Mouse (Mus musculus) hindbrain, postnatal 0 days (tissue): ENCODE measurements around the gene Myof. TPM values are rescaled to one million over a fixed set of nuclear protein-coding genes. Genes with fewer than 3 reads are reported as not detected.

ENCODE experiments used
- ATAC-seq: fragments of 200-750 bp; cut with Nextera tagmentation; 2 replicates; pipeline ENCODE4 v1.8.0; 2017; ENCODE audit warnings: mild to moderate bottlenecking, moderate TSS enrichment, moderate library complexity
- DNase-seq: peaks from one replicate; pipeline ENCODE4 v3.0.0-alpha.2; 2015; ENCODE audit warnings: low spot score
- H3K27ac ChIP-seq: fragments of 300-500 bp; sonication (generic); 2 replicates; pipeline ENCODE4 v1.5.1; 2014; ENCODE audit warnings: mild to moderate bottlenecking
- H3K27me3 ChIP-seq: fragments of 300-500 bp; sonication (generic); 2 replicates; pipeline ENCODE4 v1.6.1; 2014; ENCODE audit warnings: low read length, mixed read lengths; ENCODE audit not compliant: insufficient read depth
- H3K36me3 ChIP-seq: fragments of 300-500 bp; sonication (generic); 2 replicates; pipeline ENCODE4 v1.6.1; 2014; ENCODE audit warnings: low read length, mixed read lengths; ENCODE audit not compliant: insufficient read depth
- H3K4me1 ChIP-seq: fragments of 300-500 bp; sonication (generic); 2 replicates; pipeline ENCODE4 v1.6.1; 2014; ENCODE audit warnings: antibody characterized with exemption, low read length, mixed read lengths; ENCODE audit not compliant: insufficient read depth
- H3K4me2 ChIP-seq: fragments of 300-500 bp; sonication (generic); 2 replicates; pipeline ENCODE4 v1.6.1; 2014; ENCODE audit warnings: low read depth, mild to moderate bottlenecking, low read length, moderate library complexity, mixed read lengths
- H3K4me3 ChIP-seq: fragments of 300-500 bp; sonication (generic); 2 replicates; pipeline ENCODE4 v1.5.1; 2014; ENCODE audit warnings: low read length
- H3K9ac ChIP-seq: fragments of 300-500 bp; sonication (generic); replicated peaks from 2 replicates; pipeline ENCODE4 v1.6.1; 2014; ENCODE audit warnings: mild to moderate bottlenecking, low read length, moderate library complexity, mixed read lengths
- H3K9me3 ChIP-seq: fragments of 300-500 bp; sonication (generic); 2 replicates; pipeline ENCODE4 v1.6.1; 2016; ENCODE audit warnings: low read length, mixed read lengths
- CTCF ChIP-seq: IDR thresholded peaks from 2 replicates; pipeline ENCODE4 v1.5.1; 2016; ENCODE audit warnings: antibody characterized with exemption, control low read depth, low read depth
- WGBS: fragments of 180-500 bp; shearing (Covaris S2); extraction: QIAGEN DNeasy Blood & Tissue Kit; methylation state at CpG from one replicate; pipeline ENCODE4 v1.1.7; 2014; 5-methylcytosine and 5-hydroxymethylcytosine counted together
- polyA plus RNA-seq: library from polyadenylated mRNA; unstranded; fragments of >200 nt; fragmentation: Nextera tagmentation; extraction: Ambion mirVana; gene quantifications from 2 replicates; pipeline ENCODE4 v1.2.1, GENCODE M21; 2015
- total RNA-seq: library from RNA; depleted of rRNA; stranded (reverse); fragments of >200 nt; gene quantifications from 2 replicates; pipeline ENCODE4 v1.2.3, GENCODE M21; 2014

The Myof gene
- total and polyA plus RNA-seq, 2 experiments from 2014 or later, result 1.4 to 3.7 TPM

GRCm38 (mm10) chr19:37970004-37970403, 73.4 kb downstream of the Myof start:
- H3K36me3 ChIP-seq, result no peaks in the 10 kb centered on the region
- H3K4me3 ChIP-seq, result no peak overlapping the region
- no peak for TF ChIP-seq CTCF
- H3K4me1 ChIP-seq, result no peaks in the 10 kb centered on the region
- H3K4me2 ChIP-seq, result no peak overlapping the region
- no peaks in the 10 kb centered on the region for H3K27me3 ChIP-seq
- no peak overlapping the region for H3K27ac ChIP-seq
- 62% methylated on average over 5 of the region's 5 CpGs for WGBS
- DNase-seq, result no peak
- ATAC-seq, result no peak
- no peaks in the 10 kb centered on the region for H3K9me3 ChIP-seq
- H3K9ac ChIP-seq, result no peak overlapping the region

- TF ChIP-seq CTCF, result no peak
- Histone ChIP-seq H3K36me3 (no peaks in the 10 kb centered on the region), H3K9ac (no peak overlapping the region)
These were observed 77.5 kb downstream of the Myof start for GRCm38 (mm10) chr19:37965828-37966227.

GRCm38 (mm10) chr19:37963421-37963820, 80.0 kb downstream of the Myof start:
- Histone ChIP-seq H3K36me3 (no peaks in the 10 kb centered on the region), H3K4me3 (no peak overlapping the region), H3K4me2 (no peak overlapping the region), H3K27ac (no peak overlapping the region), H3K27me3 (no peaks in the 10 kb centered on the region), H3K9me3 (no peaks in the 10 kb centered on the region), H3K9ac (no peak overlapping the region), H3K4me1 (no peaks in the 10 kb centered on the region)
- 90% methylated on average over 5 of the region's 5 CpGs for WGBS
- DNase-seq (no peak), ATAC-seq (no peak)
- TF ChIP-seq CTCF, result no peak

More at GRCm38 (mm10) chr19:37965828-37966227, 77.5 kb downstream of the Myof start:
- WGBS, result 68% methylated on average over 4 of the region's 4 CpGs
- H3K4me2 ChIP-seq, result no peak overlapping the region
- H3K9me3 ChIP-seq, result no peaks in the 10 kb centered on the region
- H3K27me3 ChIP-seq, result no peaks in the 10 kb centered on the region
- no peak overlapping the region for H3K27ac ChIP-seq
- ATAC-seq, result no peak
- no peaks in the 10 kb centered on the region for H3K4me1 ChIP-seq
- H3K4me3 ChIP-seq, result no peak overlapping the region
- no peak for DNase-seq

GRCm38 (mm10) chr19:37960791-37961190, 82.6 kb downstream of the Myof start:
- Histone ChIP-seq H3K36me3 (no peaks in the 10 kb centered on the region), H3K27ac (no peak overlapping the region), H3K4me2 (no peak overlapping the region), H3K9ac (no peak overlapping the region), H3K4me3 (no peak overlapping the region), H3K27me3 (no peaks in the 10 kb centered on the region), H3K4me1 (no peaks in the 10 kb centered on the region), H3K9me3 (no peaks in the 10 kb centered on the region)
- 94% methylated on average over 9 of the region's 9 CpGs for WGBS
- ATAC-seq (no peak), DNase-seq (no peak)
- TF ChIP-seq CTCF, result no peak

GRCm38 (mm10) chr19:37959543-37960215, 83.7 kb downstream of the Myof start:
- no peaks in the 10 kb centered on the region for H3K4me1 ChIP-seq
- no peaks in the 10 kb centered on the region for H3K27me3 ChIP-seq
- WGBS, result 87% methylated on average over 10 of the region's 10 CpGs
- DNase-seq, result no peak
- no peaks in the 10 kb centered on the region for H3K36me3 ChIP-seq
- H3K27ac ChIP-seq, result no peak overlapping the region
- no peak for TF ChIP-seq CTCF
- no peak overlapping the region for H3K4me3 ChIP-seq
- H3K9me3 ChIP-seq, result no peaks in the 10 kb centered on the region
- H3K4me2 ChIP-seq, result no peak overlapping the region
- ATAC-seq, result no peak
- H3K9ac ChIP-seq, result no peak overlapping the region

GRCm38 (mm10) chr19:37959076-37959475, 84.3 kb downstream of the Myof start:
- Histone ChIP-seq H3K9me3 (no peaks in the 10 kb centered on the region), H3K27me3 (no peaks in the 10 kb centered on the region), H3K4me1 (no peaks in the 10 kb centered on the region), H3K27ac (no peak overlapping the region), H3K4me2 (no peak overlapping the region), H3K9ac (no peak overlapping the region), H3K36me3 (no peaks in the 10 kb centered on the region), H3K4me3 (no peak overlapping the region)
- 50% methylated on average over 6 of the region's 6 CpGs for WGBS
- ATAC-seq (no peak), DNase-seq (no peak)
- no peak for TF ChIP-seq CTCF

GRCm38 (mm10) chr19:37957256-37957655, 86.1 kb downstream of the Myof start:
- TF ChIP-seq CTCF, result no peak
- Histone ChIP-seq H3K27ac (no peak overlapping the region), H3K36me3 (no peaks in the 10 kb centered on the region), H3K4me1 (no peaks in the 10 kb centered on the region), H3K4me3 (no peak overlapping the region), H3K27me3 (no peaks in the 10 kb centered on the region), H3K9ac (no peak overlapping the region), H3K9me3 (no peaks in the 10 kb centered on the region), H3K4me2 (no peak overlapping the region)
- no peak for DNase-seq
- ATAC-seq, result no peak
- WGBS, result 76% methylated on average over 7 of the region's 7 CpGs
